Mouse (Mus musculus) embryo, embryonic 11 days (tissue): ENCODE results near the gene Dkk3.
"Not testable (repeated sequence)": the region's sequence is repeated elsewhere in the genome, so short reads cannot be mapped to it uniquely, and the experiment has no call there.

Experiments
- DNase-seq: peaks from one replicate; pipeline ENCODE4 v3.0.0-alpha.2; 2015

Gene Dkk3

GRCm38 (mm10) chr7:112165032-112165431 is 6.2 kb upstream of the Dkk3 start:
- DNase-seq, result not testable (repeated sequence)

- DNase-seq, result no peak
Observed at GRCm38 (mm10) chr7:112164430-112164829, 5.6 kb upstream of the Dkk3 start.

GRCm38 (mm10) chr7:112159835-112160234 is 978 bp upstream of the Dkk3 start:
- DNase-seq, result peak; percentile 46

GRCm38 (mm10) chr7:112158316-112158741 is 528 bp downstream of the Dkk3 start:
- peak; percentile 66 for DNase-seq

- peak; percentile 42 for DNase-seq
Observed at GRCm38 (mm10) chr7:112157584-112158315, 1.1 kb downstream of the Dkk3 start.

- no peak for DNase-seq
Observed at GRCm38 (mm10) chr7:112155194-112155593, 3.7 kb downstream of the Dkk3 start.

- DNase-seq, result no peak
Observed at GRCm38 (mm10) chr7:112154445-112154844, 4.4 kb downstream of the Dkk3 start.

GRCm38 (mm10) chr7:112149113-112149512 is 9.7 kb downstream of the Dkk3 start:
- no peak for DNase-seq

GRCm38 (mm10) chr7:112147979-112148378 is 10.9 kb downstream of the Dkk3 start:
- DNase-seq, result no peak

- peak; percentile 35 for DNase-seq
Observed at GRCm38 (mm10) chr7:112144646-112145179, 14.1 kb downstream of the Dkk3 start.

GRCm38 (mm10) chr7:112143978-112144377 is 14.9 kb downstream of the Dkk3 start:
- no peak for DNase-seq

GRCm38 (mm10) chr7:112143090-112143500 is 15.8 kb downstream of the Dkk3 start:
- peak; percentile 28 for DNase-seq

GRCm38 (mm10) chr7:112142616-112143015 is 16.2 kb downstream of the Dkk3 start:
- no peak for DNase-seq

GRCm38 (mm10) chr7:112140725-112141124 is 18.1 kb downstream of the Dkk3 start:
- no peak for DNase-seq

GRCm38 (mm10) chr7:112138509-112139405 is 20.1 kb downstream of the Dkk3 start:
- no peak for DNase-seq

GRCm38 (mm10) chr7:112138168-112138508 is 20.7 kb downstream of the Dkk3 start:
- DNase-seq, result no peak

- no peak for DNase-seq
Observed at GRCm38 (mm10) chr7:112136537-112136936, 22.3 kb downstream of the Dkk3 start.

- DNase-seq, result no peak
Observed at GRCm38 (mm10) chr7:112135161-112135560, 23.7 kb downstream of the Dkk3 start.

- DNase-seq, result no peak
Observed at GRCm38 (mm10) chr7:112133277-112133676, 25.6 kb downstream of the Dkk3 start.

GRCm38 (mm10) chr7:112132005-112132404 is 26.9 kb downstream of the Dkk3 start:
- no peak for DNase-seq

GRCm38 (mm10) chr7:112130660-112131059 is 28.2 kb downstream of the Dkk3 start:
- no peak for DNase-seq

- no peak for DNase-seq
Observed at GRCm38 (mm10) chr7:112129851-112130250, 29.0 kb downstream of the Dkk3 start.

- DNase-seq, result no peak
Observed at GRCm38 (mm10) chr7:112128810-112129209, 30.0 kb downstream of the Dkk3 start.

GRCm38 (mm10) chr7:112127954-112128353 is 30.9 kb downstream of the Dkk3 start:
- no peak for DNase-seq
